Mouse (Mus musculus) intestine, postnatal 0 days (tissue): ENCODE results near the gene Letm1. TPM values are rescaled to one million over a fixed set of nuclear protein-coding genes. Genes with fewer than 3 reads are reported as not detected.

Experiments
- ATAC-seq: fragments of 200-750 bp; cut with Nextera tagmentation; 2 replicates; pipeline ENCODE4 v1.8.0; 2017; ENCODE audit warnings: mild to moderate bottlenecking, moderate TSS enrichment, moderate library complexity
- H3K27ac ChIP-seq: fragments of 300-500 bp; sonication (generic); 2 replicates; pipeline ENCODE4 v1.5.1; 2014; ENCODE audit warnings: mild to moderate bottlenecking, low read depth, low read length, moderate library complexity
- H3K27me3 ChIP-seq: fragments of 300-500 bp; sonication (generic); replicated peaks from 2 replicates; pipeline ENCODE4 v1.6.1; 2014; ENCODE audit warnings: low read length, mixed read lengths; ENCODE audit not compliant: control insufficient read depth, insufficient read depth
- H3K36me3 ChIP-seq: fragments of 300-500 bp; sonication (generic); 2 replicates; pipeline ENCODE4 v1.6.1; 2014; ENCODE audit warnings: mild to moderate bottlenecking, moderate library complexity; ENCODE audit not compliant: control insufficient read depth, insufficient read depth
- H3K4me1 ChIP-seq: fragments of 300-500 bp; sonication (generic); replicated peaks from 2 replicates; pipeline ENCODE4 v1.6.1; 2014; ENCODE audit warnings: antibody characterized with exemption, low read length, mixed read lengths; ENCODE audit not compliant: control insufficient read depth, insufficient read depth
- H3K4me2 ChIP-seq: fragments of 300-500 bp; sonication (generic); replicated peaks from 2 replicates; pipeline ENCODE4 v1.6.1; 2014; ENCODE audit warnings: low read depth, mild to moderate bottlenecking, moderate library complexity
- H3K4me3 ChIP-seq: fragments of 300-500 bp; sonication (generic); 2 replicates; pipeline ENCODE4 v1.5.1; 2014; ENCODE audit warnings: low read depth, low read length
- H3K9ac ChIP-seq: fragments of 300-500 bp; sonication (generic); 2 replicates; pipeline ENCODE4 v1.6.1; 2014; ENCODE audit warnings: mild to moderate bottlenecking, low read depth, low read length
- H3K9me3 ChIP-seq: fragments of 300-500 bp; sonication (generic); 2 replicates; pipeline ENCODE4 v1.6.1; 2016; ENCODE audit warnings: mixed run types; ENCODE audit not compliant: control insufficient read depth
- CTCF ChIP-seq: sonication (generic); IDR thresholded peaks from 2 replicates; pipeline ENCODE4 v1.5.1; 2016; ENCODE audit warnings: low read depth, mild to moderate bottlenecking, control low read depth, antibody characterized with exemption, moderate library complexity
- WGBS: fragments of 180-500 bp; shearing (Covaris S2); extraction: QIAGEN DNeasy Blood & Tissue Kit; methylation state at CpG from one replicate; pipeline ENCODE4 v1.1.7; 2014; 5-methylcytosine and 5-hydroxymethylcytosine counted together
- polyA plus RNA-seq: library from polyadenylated mRNA; unstranded; fragments of >200 nt; fragmentation: Nextera tagmentation; extraction: Ambion mirVana; gene quantifications from 2 replicates; pipeline ENCODE4 v1.2.1, GENCODE M21; 2015

Gene Letm1
- polyA plus RNA-seq, 1 experiment from 2014 or later, result 40.9 TPM

GRCm38 (mm10) chr5:33777195-33777594, 5.4 kb downstream of the Letm1 start:
- Histone ChIP-seq H3K9ac (no peak overlapping the region), H3K27ac (no peak overlapping the region), H3K36me3 (peaks cover 29% of the 10 kb centered on the region), H3K4me3 (no peak overlapping the region), H3K27me3 (no peaks in the 10 kb centered on the region), H3K9me3 (no peaks in the 10 kb centered on the region), H3K4me1 (no peaks in the 10 kb centered on the region), H3K4me2 (no peak overlapping the region)
- ATAC-seq, result no peak
- no peak for TF ChIP-seq CTCF

- no peaks in the 10 kb centered on the region for H3K9me3 ChIP-seq
- no peaks in the 10 kb centered on the region for H3K4me1 ChIP-seq
- H3K9ac ChIP-seq, result no peak overlapping the region
- H3K27me3 ChIP-seq, result no peaks in the 10 kb centered on the region
- 81% methylated on average over 8 of the region's 8 CpGs for WGBS
- no peak for ATAC-seq
- no peak for TF ChIP-seq CTCF
- H3K36me3 ChIP-seq, result peaks cover 72% of the 10 kb centered on the region
- no peak overlapping the region for H3K27ac ChIP-seq
- H3K4me3 ChIP-seq, result no peak overlapping the region
- H3K4me2 ChIP-seq, result no peak overlapping the region
Measured at GRCm38 (mm10) chr5:33743481-33743880, 39.1 kb downstream of the Letm1 start.

DNA sequence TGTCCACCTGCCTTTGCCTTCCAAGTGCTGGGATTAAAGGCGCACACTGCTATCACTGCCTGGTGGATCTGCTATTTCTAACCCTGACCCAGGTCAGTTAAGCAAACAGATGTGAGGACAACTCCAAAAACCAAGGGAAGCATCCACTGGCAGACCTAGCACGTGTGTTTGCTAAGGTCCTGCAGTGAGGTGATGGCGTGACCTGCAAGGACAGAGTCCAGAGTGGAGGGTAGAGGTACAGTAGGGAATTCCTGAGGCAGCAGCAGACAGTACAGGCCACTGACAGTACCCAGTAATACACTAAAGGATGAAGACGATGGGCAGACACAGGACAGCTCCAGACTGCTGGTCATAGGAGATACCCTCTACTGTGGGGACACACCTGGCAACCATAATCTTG, 42.1 kb downstream of the Letm1 start:
- Histone ChIP-seq H3K4me2 (no peak overlapping the region), H3K4me1 (no peaks in the 10 kb centered on the region), H3K9ac (no peak overlapping the region), H3K27ac (no peak overlapping the region), H3K4me3 (no peak overlapping the region), H3K27me3 (no peaks in the 10 kb centered on the region), H3K9me3 (no peaks in the 10 kb centered on the region), H3K36me3 (peaks cover 55% of the 10 kb centered on the region)
- ATAC-seq, result no peak
- WGBS, result 87% methylated on average over 4 of the region's 4 CpGs
- TF ChIP-seq CTCF, result no peak

- Histone ChIP-seq H3K4me1 (no peaks in the 10 kb centered on the region), H3K4me2 (no peak overlapping the region), H3K9ac (no peak overlapping the region), H3K4me3 (no peak overlapping the region), H3K27ac (no peak overlapping the region), H3K36me3 (peaks cover 59% of the 10 kb centered on the region), H3K27me3 (no peaks in the 10 kb centered on the region), H3K9me3 (no peaks in the 10 kb centered on the region)
- ATAC-seq, result no peak
- no peak for TF ChIP-seq CTCF
Measured at GRCm38 (mm10) chr5:33738341-33738740, 44.3 kb downstream of the Letm1 start.

DNA sequence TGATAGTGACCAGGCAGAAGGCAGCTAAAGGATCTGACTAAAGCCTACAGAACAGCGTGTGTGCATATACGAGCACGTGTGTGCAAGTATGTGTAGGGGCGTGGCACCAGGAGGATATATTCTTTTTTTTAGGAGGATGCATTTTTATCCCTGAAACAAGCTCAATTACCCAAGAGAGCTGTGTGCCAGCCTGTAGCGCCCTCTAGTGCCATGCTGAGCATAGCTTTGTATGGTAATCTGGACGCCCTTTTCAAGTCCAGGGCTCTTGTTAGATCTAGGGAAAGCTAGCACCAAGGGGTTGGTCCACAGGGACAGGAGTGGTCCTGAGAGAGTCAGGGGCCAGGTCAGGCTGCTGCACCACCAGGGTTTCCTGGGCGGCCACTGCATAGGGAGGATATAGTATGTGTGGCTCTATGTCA, 44.7 kb downstream of the Letm1 start:
- ATAC-seq, result 0 out of 2 replicates have a peak, but pooled peaks have one; percentile 36
- peak; percentile 94 for TF ChIP-seq CTCF
- Histone ChIP-seq H3K4me1 (no peaks in the 10 kb centered on the region), H3K4me3 (no peak overlapping the region), H3K4me2 (no peak overlapping the region), H3K27me3 (no peaks in the 10 kb centered on the region), H3K27ac (no peak overlapping the region), H3K9ac (no peak overlapping the region), H3K36me3 (peaks cover 58% of the 10 kb centered on the region), H3K9me3 (no peaks in the 10 kb centered on the region)
- WGBS, result 14% methylated on average over 7 of the region's 7 CpGs

DNA sequence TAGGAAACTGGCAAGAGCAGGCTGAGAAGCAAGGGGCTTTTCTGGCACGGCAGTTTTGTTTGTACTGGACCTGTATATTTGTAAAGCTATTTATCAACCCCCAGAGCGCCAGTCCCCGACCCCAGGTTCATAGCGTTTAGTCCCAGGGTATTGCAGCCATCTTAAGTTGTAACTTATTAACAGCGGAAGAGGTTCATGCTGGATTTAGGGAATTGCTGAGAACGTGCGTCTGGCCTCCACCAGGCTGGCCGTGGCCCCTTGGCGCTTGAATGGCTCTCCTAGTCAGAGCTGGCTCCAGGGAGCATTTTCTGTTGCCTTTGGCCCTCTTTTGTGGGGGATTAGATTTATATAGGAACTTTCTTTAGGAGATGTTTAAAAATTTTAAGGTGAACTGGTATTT, 46.4 kb downstream of the Letm1 start:
- no peak overlapping the region for H3K27ac ChIP-seq
- ATAC-seq, result no peak

DNA sequence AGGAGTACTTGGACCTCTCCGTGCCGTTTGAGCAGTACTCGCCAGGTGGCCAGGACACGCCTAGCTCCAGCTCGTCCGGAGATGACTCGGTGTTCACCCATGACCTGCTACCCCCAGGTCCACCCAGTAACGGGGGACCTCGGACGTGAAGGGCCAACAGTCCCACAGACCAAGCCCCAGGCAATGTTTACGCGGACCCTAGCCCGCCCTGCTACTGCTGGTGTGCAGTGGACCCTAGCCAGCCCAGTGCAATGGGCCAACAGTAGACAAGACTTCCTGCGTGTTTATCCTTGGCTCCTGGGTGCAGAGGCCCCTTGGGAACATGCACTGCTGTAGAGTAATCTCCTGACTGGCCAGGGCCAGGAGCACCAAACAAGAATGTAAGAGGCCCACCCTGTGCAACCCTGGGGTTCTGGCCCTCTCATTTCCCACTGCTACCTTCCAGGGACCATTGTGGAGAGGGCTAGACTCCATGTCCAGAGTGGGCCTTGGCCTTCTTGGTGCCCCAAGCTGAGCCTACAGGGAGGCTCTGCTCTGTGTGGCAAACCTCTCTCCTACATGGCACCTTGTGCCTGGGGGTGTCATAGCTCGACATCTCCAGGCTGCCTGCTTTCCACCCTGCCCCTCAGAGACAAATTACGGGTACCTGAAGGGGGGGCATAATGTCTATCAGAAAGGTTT, 47.1 kb downstream of the Letm1 start:
- Histone ChIP-seq H3K4me3 (no peak overlapping the region), H3K9ac (no peak overlapping the region), H3K9me3 (no peaks in the 10 kb centered on the region), H3K4me2 (no peak overlapping the region), H3K4me1 (no peaks in the 10 kb centered on the region), H3K27me3 (no peaks in the 10 kb centered on the region), H3K36me3 (peaks cover 51% of the 10 kb centered on the region), H3K27ac (no peak overlapping the region)
- ATAC-seq, result no peak
- TF ChIP-seq CTCF, result no peak
- WGBS, result 79% methylated on average over 16 of the region's 16 CpGs

More for the DNA sequence above, 46.4 kb downstream of the Letm1 start:
- WGBS, result 54% methylated on average over 9 of the region's 9 CpGs
- Histone ChIP-seq H3K36me3 (peaks cover 51% of the 10 kb centered on the region), H3K9me3 (no peaks in the 10 kb centered on the region), H3K4me3 (no peak overlapping the region), H3K4me2 (no peak overlapping the region), H3K9ac (no peak overlapping the region), H3K27me3 (no peaks in the 10 kb centered on the region), H3K4me1 (no peaks in the 10 kb centered on the region)
- TF ChIP-seq CTCF, result no peak
